Mouse (Mus musculus): ENCODE measurements around the gene Them7. TPM values are rescaled to one million over a fixed set of nuclear protein-coding genes. Genes with fewer than 3 reads are reported as not detected.

The Them7 gene
- polyA plus RNA-seq, 1 experiment: not detected

DNA sequence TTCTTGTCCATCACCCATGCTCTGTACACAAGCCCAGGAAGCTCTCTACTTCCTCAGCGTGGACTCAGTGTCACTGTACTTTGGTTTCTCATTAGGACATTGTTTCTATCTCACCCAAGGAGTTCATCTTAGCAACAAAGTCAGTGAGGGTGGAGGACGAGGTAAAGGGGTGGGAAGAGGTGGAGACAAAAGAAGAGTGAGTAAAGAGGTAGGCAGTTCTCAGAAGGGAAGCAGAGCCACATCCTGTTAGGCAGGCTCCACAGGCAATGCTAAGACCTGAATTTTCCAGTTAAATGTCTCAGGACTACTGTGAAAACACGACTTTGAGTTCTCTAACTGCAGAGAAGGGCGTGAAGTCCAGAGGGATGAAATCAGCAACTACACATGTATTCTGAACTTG is 162.3 kb downstream of the Them7 start:
- H3K4me1 ChIP-seq (ENCODE audit: control insufficient read depth, insufficient read depth, low read length): no peaks in the 10 kb centered on the region; the same call in none of the 2 replicates
- no peak overlapping the region for H3K27ac ChIP-seq (ENCODE audit: insufficient read depth, low read depth, low read length)
- 90% methylated on average over 4 of the region's 4 CpGs for WGBS
- no peak for TF ChIP-seq POLR2A (IDR thresholded peaks at IDR 0.05; ENCODE audit: insufficient read depth, low read depth, low read length)
- no peak for TF ChIP-seq CTCF (IDR thresholded peaks at IDR 0.05; ENCODE audit: insufficient read depth, low read depth, low read length)
- H3K4me3 ChIP-seq (ENCODE audit: insufficient read depth, low read depth, low read length): no peak overlapping the region

DNA sequence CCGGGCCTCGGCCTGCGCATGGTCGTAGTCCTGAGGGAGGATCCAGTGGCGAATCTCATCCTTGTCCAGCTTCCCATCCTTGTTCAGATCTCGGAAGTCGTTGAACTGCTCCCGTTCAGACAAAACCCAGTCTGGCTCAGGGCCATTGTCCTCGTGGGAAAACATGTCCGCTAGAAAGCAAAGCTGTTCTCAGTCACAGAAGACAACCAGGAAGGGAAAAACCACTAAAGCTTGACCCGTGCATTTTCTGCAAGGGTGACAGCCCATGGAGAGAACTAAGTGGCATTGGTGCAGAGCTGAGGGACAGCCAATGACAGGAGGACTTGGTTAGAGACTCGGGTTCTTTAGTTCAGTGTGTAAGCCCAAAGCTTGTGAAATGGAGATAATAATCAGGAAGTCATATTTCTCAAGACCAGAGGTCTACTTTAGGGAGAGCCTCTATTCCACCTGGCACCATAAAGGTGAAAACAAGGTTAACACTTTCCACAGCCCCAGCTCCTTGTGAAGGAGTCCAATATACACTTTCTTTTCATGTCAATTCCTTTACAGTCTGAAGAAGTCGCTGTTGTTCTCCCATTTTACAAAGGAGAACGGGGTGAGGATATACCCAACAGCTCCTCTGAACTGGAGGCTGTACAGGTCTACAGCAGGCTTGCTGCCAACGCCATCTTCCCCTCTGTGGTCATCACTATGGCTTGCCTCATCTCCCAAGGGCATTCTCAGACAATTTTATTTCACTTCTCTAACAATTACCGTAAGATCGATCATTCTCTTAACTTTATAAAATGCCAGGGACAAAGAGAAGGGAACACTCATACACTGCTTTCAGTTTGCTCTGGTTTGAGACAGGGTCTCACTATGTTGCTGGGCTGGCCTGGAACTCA is 165.1 kb downstream of the Them7 start:
- Histone ChIP-seq H3K4me3 (ENCODE audit: insufficient read depth, low read depth, low read length) (no peak overlapping the region), H3K27ac (ENCODE audit: insufficient read depth, low read depth, low read length) (no peak overlapping the region), H3K4me1 (ENCODE audit: control insufficient read depth, insufficient read depth, low read length) (no peaks in the 10 kb centered on the region)
- 88% methylated on average over 17 of the region's 17 CpGs for WGBS
- TF ChIP-seq CTCF (IDR thresholded peaks at IDR 0.05; ENCODE audit: insufficient read depth, low read depth, low read length): no peak

DNA sequence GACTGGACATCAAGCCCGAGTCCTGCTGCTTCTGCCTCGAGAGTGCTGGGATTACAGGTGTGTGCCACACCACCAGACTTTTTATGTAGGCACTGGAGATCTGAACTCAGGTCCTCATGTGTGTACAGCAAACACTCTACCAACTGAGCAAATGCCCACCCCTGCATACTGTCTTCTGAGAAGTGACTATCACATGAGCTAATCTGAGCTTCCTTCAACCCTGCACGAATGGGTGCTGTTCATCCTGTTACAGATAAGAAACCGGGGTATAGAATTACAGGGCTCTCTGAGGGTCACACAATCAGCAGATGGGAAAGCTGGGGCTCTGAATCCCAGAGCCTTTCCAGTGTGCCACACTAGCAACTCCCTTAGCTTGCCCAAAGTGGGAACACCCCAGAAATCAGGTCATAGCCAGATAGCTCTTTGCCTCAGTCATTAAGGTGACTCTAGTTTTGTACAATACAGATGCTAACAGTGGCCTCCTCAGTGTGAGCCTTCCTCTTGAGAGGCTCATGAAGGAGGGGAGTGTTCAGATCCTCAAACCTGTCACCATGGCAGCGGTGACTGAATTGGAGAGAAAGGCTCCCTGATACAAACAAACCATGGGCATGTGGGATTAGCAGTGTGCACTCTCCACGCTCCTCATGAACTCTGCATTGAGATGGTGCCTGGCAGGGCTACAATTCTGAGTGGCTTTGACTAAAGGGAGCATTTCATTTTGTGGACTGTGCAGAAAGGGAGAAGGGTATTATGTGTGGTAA is 166.7 kb downstream of the Them7 start:
- Histone ChIP-seq H3K27ac (ENCODE audit: insufficient read depth, low read depth, low read length) (no peak overlapping the region), H3K4me1 (ENCODE audit: control insufficient read depth, insufficient read depth, low read length) (no peaks in the 10 kb centered on the region), H3K4me3 (ENCODE audit: insufficient read depth, low read depth, low read length) (no peak overlapping the region)
- 85% methylated on average over 6 of the region's 6 CpGs for WGBS
- TF ChIP-seq POLR2A (IDR thresholded peaks at IDR 0.05; ENCODE audit: insufficient read depth, low read depth, low read length): no peak
- no peak for TF ChIP-seq CTCF (IDR thresholded peaks at IDR 0.05; ENCODE audit: insufficient read depth, low read depth, low read length)

GRCm38 (mm10) chr2:105391414-105391784 is 167.3 kb downstream of the Them7 start:
- WGBS: 81% methylated on average over 4 of the region's 4 CpGs
- Histone ChIP-seq H3K4me3 (ENCODE audit: insufficient read depth, low read depth, low read length) (no peak overlapping the region), H3K27ac (ENCODE audit: insufficient read depth, low read depth, low read length) (no peak overlapping the region), H3K4me1 (ENCODE audit: control insufficient read depth, insufficient read depth, low read length) (no peaks in the 10 kb centered on the region)
- TF ChIP-seq POLR2A (IDR thresholded peaks at IDR 0.05; ENCODE audit: insufficient read depth, low read depth, low read length) (no peak), CTCF (IDR thresholded peaks at IDR 0.05; ENCODE audit: insufficient read depth, low read depth, low read length) (no peak)

DNA sequence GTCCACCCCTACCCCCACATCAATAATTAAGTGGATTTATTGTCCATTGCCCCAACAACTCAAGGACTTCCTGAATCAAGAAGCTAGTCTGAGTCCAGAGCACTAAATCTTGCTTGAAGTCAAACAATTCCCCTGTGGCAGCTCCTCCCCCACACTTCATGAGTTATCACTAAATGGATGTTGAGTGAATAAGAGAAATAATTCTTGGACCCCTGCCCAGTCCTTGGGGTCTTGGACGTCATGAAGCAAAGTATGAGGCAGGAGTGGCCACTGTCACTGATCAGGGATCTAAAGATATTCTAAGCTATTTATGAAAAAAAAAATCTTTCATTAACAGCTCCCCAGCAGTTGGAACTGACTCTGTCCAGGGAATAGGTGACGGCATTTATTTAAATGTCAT is 168.4 kb downstream of the Them7 start:
- TF ChIP-seq POLR2A (IDR thresholded peaks at IDR 0.05; ENCODE audit: insufficient read depth, low read depth, low read length): no peak
- no peak for TF ChIP-seq CTCF (IDR thresholded peaks at IDR 0.05; ENCODE audit: insufficient read depth, low read depth, low read length)
- Histone ChIP-seq H3K4me3 (ENCODE audit: insufficient read depth, low read depth, low read length) (no peak overlapping the region), H3K4me1 (ENCODE audit: control insufficient read depth, insufficient read depth, low read length) (no peaks in the 10 kb centered on the region), H3K27ac (ENCODE audit: insufficient read depth, low read depth, low read length) (no peak overlapping the region)
- 77% methylated on average over 2 of the region's 2 CpGs for WGBS

- TF ChIP-seq POLR2A (IDR thresholded peaks at IDR 0.05; ENCODE audit: insufficient read depth, low read depth, low read length): no peak
- no peak for TF ChIP-seq CTCF (IDR thresholded peaks at IDR 0.05; ENCODE audit: insufficient read depth, low read depth, low read length)
- WGBS: 92% methylated on average over 4 of the region's 4 CpGs
- Histone ChIP-seq H3K4me3 (ENCODE audit: insufficient read depth, low read depth, low read length) (no peak overlapping the region), H3K4me1 (ENCODE audit: control insufficient read depth, insufficient read depth, low read length) (peaks cover 7% of the 10 kb centered on the region), H3K27ac (ENCODE audit: insufficient read depth, low read depth, low read length) (no peak overlapping the region)
Observed at GRCm38 (mm10) chr2:105394375-105394774, 170.3 kb downstream of the Them7 start.

DNA sequence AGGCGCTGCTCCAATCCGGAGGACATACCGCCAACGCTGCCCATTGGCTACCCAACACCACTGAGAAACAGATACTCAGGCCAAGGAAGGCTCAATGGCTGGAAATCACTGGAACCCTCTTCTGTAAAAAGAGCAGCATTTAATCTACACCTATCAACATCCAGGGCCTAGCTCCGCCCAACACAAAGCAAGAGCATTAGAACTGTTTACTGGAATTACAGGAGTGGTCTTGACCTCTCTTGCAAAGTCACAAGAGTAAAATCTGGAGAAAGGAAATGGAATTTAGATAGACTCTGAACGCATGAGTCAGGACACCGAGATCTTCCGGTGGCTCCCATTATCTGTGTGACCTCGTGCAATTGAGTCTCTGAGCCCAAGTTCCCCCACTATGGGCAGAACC is 171.9 kb downstream of the Them7 start:
- no peak for TF ChIP-seq POLR2A (IDR thresholded peaks at IDR 0.05; ENCODE audit: insufficient read depth, low read depth, low read length)
- TF ChIP-seq CTCF (IDR thresholded peaks at IDR 0.05; ENCODE audit: insufficient read depth, low read depth, low read length): no peak

GRCm38 (mm10) chr2:105397446-105398211 is 173.5 kb downstream of the Them7 start:
- Histone ChIP-seq H3K27ac (ENCODE audit: insufficient read depth, low read depth, low read length) (no peak overlapping the region), H3K4me3 (ENCODE audit: insufficient read depth, low read depth, low read length) (no peak overlapping the region), H3K4me1 (ENCODE audit: control insufficient read depth, insufficient read depth, low read length) (peaks cover 9% of the 10 kb centered on the region)
- TF ChIP-seq CTCF (IDR thresholded peaks at IDR 0.05; ENCODE audit: insufficient read depth, low read depth, low read length) (no peak), POLR2A (IDR thresholded peaks at IDR 0.05; ENCODE audit: insufficient read depth, low read depth, low read length) (no peak)
- 70% methylated on average over 5 of the region's 5 CpGs for WGBS

More for the DNA sequence above, 171.9 kb downstream of the Them7 start:
- H3K4me1 ChIP-seq (ENCODE audit: control insufficient read depth, insufficient read depth, low read length): peaks cover 9% of the 10 kb centered on the region
- no peak overlapping the region for H3K27ac ChIP-seq (ENCODE audit: insufficient read depth, low read depth, low read length)
- H3K4me3 ChIP-seq (ENCODE audit: insufficient read depth, low read depth, low read length): no peak overlapping the region
- WGBS: 96% methylated on average over 9 of the region's 9 CpGs

All from olfactory bulb, adult 2 months (tissue).